Mouse (Mus musculus): ENCODE results near the gene Cdr2.

DNA sequence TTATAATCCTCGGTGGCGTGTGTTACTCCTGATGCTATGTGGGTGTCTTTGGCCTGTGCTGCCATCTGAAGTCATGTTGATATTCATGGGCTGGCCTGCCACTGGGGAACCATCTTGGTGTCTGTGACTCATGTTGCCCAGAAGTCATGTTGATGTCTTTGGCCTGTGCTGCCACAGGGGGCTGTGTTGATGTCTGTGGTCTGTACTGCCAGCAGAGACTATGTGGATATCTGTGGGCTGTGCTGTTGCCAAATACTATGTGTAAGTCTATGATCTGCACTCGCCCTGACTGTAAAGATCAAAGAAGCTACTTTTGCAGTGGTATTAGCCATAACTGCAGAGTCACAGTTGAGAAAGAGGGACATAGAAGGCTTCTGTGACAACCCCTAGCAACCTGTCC is 36.7 kb upstream of the Cdr2 start:
- no peak for TF ChIP-seq BHLHE40 (IDR thresholded peaks at IDR 0.05; ENCODE audit: borderline replicate concordance, low read depth, low read length)
- no peak for TF ChIP-seq USF1 (IDR thresholded peaks at IDR 0.05; ENCODE audit: low read depth, low read length)
- TF ChIP-seq CTCF (IDR thresholded peaks at IDR 0.05 in 2 of 3, conservative IDR thresholded peaks at IDR 0.05 in 1 of 3; ENCODE audit: control insufficient read depth in 1 of 3, insufficient read depth in 1 of 3, low read depth in 2 of 3, low read length in 3 of 3, poor library complexity in 1 of 3, severe bottlenecking in 1 of 3), result no peak
- TF ChIP-seq POLR2A (IDR thresholded peaks at IDR 0.05; ENCODE audit: control insufficient read depth in 1 of 2, insufficient read depth in 1 of 2, low read depth in 1 of 2, low read length in 2 of 2, poor library complexity in 1 of 2), result no peak
- no peak for TF ChIP-seq EP300 (IDR thresholded peaks at IDR 0.05; ENCODE audit: low read depth in 1 of 2, low read length in 2 of 2)
- no peak for TF ChIP-seq GATA1 (IDR thresholded peaks at IDR 0.05; ENCODE audit: low read depth, low read length)
- no peak for TF ChIP-seq SIN3A (IDR thresholded peaks at IDR 0.05; ENCODE audit: low read length)
- no peak for TF ChIP-seq USF2 (IDR thresholded peaks at IDR 0.05; ENCODE audit: borderline replicate concordance in 1 of 2, insufficient read depth in 1 of 2, low read depth in 1 of 2, low read length in 2 of 2)
- TF ChIP-seq ZKSCAN1 (IDR thresholded peaks at IDR 0.05; ENCODE audit: low read depth, low read length), result no peak
- no peak for TF ChIP-seq UBTF (IDR thresholded peaks at IDR 0.05; ENCODE audit: borderline replicate concordance, insufficient read depth, low read depth, low read length)
